Mouse (Mus musculus) thymus, adult 2 months (tissue): ENCODE measurements around the gene Ctf1. TPM values are rescaled to one million over a fixed set of nuclear protein-coding genes. Genes with fewer than 3 reads are reported as not detected.

ENCODE experiments used
- DNase-seq: peaks from one replicate; pipeline ENCODE4 v3.0.0; 2021
- H3K27ac ChIP-seq: fragments of 200-500 bp; 2 replicates; pipeline ENCODE4 v1.5.1; 2012; ENCODE audit warnings: low read length, control low read depth; ENCODE audit not compliant: control insufficient read depth, insufficient read depth
- H3K27me3 ChIP-seq: fragments of 200-500 bp; 2 replicates; pipeline ENCODE4 v1.6.1; 2012; ENCODE audit warnings: mild to moderate bottlenecking, low read length, moderate library complexity, mixed read lengths; ENCODE audit not compliant: control insufficient read depth, insufficient read depth
- H3K36me3 ChIP-seq: fragments of 200-500 bp; 2 replicates; pipeline ENCODE4 v1.6.1; 2012; ENCODE audit warnings: mild to moderate bottlenecking, low read length, moderate library complexity; ENCODE audit not compliant: control insufficient read depth, insufficient read depth
- H3K4me1 ChIP-seq: fragments of 200-500 bp; replicated peaks from 2 replicates; pipeline ENCODE4 v1.6.1; 2012; ENCODE audit warnings: low read length; ENCODE audit not compliant: control insufficient read depth, insufficient read depth
- H3K4me3 ChIP-seq: fragments of 200-500 bp; 2 replicates; pipeline ENCODE4 v1.5.1; 2012; ENCODE audit warnings: mild to moderate bottlenecking, low read length, control low read depth, moderate library complexity; ENCODE audit not compliant: control insufficient read depth, insufficient read depth
- CTCF ChIP-seq: fragments of 200-500 bp; IDR thresholded peaks from 2 replicates; pipeline ENCODE4 v1.5.1; 2012; ENCODE audit warnings: mild to moderate bottlenecking, control low read depth, low read length, moderate library complexity, borderline replicate concordance; ENCODE audit not compliant: control insufficient read depth, poor library complexity, insufficient read depth; ENCODE audit errors: extremely low read depth
- POLR2A ChIP-seq: fragments of 200-500 bp; IDR thresholded peaks from 2 replicates; pipeline ENCODE4 v1.6.1; 2012; ENCODE audit warnings: mild to moderate bottlenecking, low read length, control low read depth, moderate library complexity; ENCODE audit not compliant: control insufficient read depth, poor library complexity, insufficient read depth; ENCODE audit errors: extremely low read depth
- WGBS: fragments of 180-500 bp; shearing (Covaris S2); methylation state at CpG from one replicate; pipeline ENCODE4 v1.1.7; 2018; 5-methylcytosine and 5-hydroxymethylcytosine counted together
- polyA plus RNA-seq: library from polyadenylated mRNA; depleted of rRNA; stranded (reverse); fragments of >200 nt; gene quantifications from 2 replicates; pipeline ENCODE4 v1.2.3, GENCODE M21; 2012

Ctf1 gene
- polyA plus RNA-seq, 1 experiment, result 15.8 TPM

DNA sequence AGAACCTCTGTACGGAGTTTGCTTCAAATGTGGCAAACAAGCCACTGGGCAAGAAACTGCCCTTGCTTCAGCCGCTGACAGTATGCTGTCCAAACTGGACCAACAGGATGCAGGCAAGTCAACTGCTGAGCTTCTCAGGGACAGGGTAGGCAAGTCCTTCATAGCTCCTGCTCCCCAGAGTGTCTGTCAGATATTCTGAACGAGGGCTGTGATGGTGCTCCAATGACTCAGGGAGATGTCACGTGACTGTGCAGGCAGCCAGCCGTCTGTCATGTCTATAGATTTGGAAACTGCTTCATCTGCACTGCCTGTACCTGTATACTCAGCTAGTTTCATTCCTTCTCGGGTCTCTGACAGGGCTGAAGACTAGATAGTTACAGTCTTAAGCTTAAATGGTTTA, 13.6 kb upstream of the Ctf1 start:
- H3K4me3 ChIP-seq, result no peak overlapping the region
- no peak overlapping the region for H3K27ac ChIP-seq
- WGBS, result 90% methylated on average over 6 of the region's 6 CpGs
- no peaks in the 10 kb centered on the region for H3K4me1 ChIP-seq
- no peak for TF ChIP-seq POLR2A
- TF ChIP-seq CTCF, result no peak
- H3K27me3 ChIP-seq, result no peaks in the 10 kb centered on the region
- H3K36me3 ChIP-seq, result no peaks in the 10 kb centered on the region
- no peak for DNase-seq

DNA sequence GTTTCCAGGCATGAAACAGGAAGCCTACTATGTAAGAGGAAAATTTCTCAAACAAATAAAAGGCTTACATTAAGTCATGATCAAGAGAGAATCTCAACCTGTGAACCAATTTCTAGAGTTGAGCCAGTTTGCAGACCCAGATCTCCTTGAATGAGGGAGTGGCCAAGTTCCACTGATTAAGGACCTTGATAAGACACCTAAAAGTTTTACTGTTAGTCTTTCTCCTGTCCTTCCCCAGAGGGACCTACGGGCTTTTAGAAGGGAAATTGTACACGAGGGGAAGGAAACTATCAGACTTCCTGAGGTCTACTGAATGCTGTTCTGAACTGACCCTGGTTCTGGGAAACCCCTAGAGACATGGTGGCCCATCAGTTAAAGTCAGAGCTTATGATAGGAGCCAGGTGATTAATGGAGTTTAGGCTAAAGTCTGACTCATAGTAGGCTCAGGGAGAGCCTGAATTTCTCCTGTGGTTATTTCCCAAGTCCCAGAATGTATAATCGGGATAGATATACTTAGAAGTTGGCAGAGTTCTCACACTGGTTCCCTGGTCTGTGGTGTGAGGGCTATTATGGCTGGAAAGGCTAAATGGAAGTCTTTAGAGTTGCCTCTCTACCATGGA, 11.7 kb upstream of the Ctf1 start:
- Histone ChIP-seq H3K4me3 (no peak overlapping the region), H3K4me1 (no peaks in the 10 kb centered on the region; the same call in 1 of the 2 replicates), H3K27ac (no peak overlapping the region), H3K36me3 (no peaks in the 10 kb centered on the region), H3K27me3 (no peaks in the 10 kb centered on the region)
- TF ChIP-seq CTCF (no peak), POLR2A (no peak)
- 52% methylated on average over 3 of the region's 3 CpGs for whole genome bisulfite sequencing
- DNase-seq, result no peak

DNA sequence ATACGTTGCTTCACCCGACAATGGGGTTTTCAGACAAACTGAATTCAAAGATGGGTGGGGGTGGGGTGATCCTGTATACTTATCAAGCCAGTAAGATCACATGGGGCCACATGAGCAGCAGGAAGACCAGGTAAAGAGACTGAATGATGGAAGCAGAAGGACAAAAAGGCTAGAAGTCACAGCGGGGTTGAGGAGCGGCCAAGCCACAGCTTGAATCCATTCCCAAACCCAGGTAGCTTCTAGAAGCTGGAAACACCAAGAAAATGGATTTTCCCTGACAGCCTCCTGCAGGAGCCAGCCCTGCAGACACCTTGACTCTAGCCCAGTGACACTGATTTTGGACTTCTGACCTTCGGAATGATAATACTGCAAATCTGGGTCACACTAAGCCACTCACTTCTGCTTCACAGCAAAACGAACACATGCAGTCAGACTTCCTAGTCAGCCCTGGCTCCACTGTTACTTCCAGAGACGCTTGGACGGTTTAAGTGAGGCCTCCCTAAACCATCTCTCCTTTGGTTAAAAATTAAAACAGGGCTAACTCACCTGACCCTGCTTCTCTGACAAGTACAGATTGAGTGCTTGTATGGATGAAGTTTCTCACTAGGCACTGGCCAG, 8.9 kb upstream of the Ctf1 start:
- 97% methylated on average over 8 of the region's 8 CpGs for WGBS
- TF ChIP-seq CTCF, result no peak
- TF ChIP-seq POLR2A, result no peak
- H3K27ac ChIP-seq, result no peak overlapping the region
- no peak for DNase-seq
- no peak overlapping the region for H3K4me3 ChIP-seq
- no peaks in the 10 kb centered on the region for H3K27me3 ChIP-seq
- peaks cover 12% of the 10 kb centered on the region for H3K4me1 ChIP-seq
- no peaks in the 10 kb centered on the region for H3K36me3 ChIP-seq

DNA sequence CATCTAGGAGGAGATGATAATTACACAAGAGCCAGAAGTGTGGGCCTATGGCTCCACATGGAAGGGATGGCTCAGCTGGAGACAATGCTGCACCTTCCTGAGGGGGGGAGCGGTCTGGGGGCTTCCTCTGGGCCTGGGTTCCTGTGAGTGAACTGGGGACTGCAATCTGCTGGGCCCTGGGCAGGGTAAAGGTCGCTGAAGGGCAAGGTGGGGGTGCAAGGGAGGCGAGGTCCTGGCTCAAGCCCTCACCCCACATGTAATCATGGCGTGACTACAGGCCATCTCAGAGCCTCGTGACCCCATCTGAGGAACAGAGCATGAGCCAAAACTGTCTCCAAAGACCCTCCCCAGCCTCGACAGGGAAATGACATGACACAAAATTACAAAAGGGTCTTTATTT, 7.9 kb upstream of the Ctf1 start:
- DNase-seq, result no peak
- Histone ChIP-seq H3K27ac (no peak overlapping the region), H3K27me3 (no peaks in the 10 kb centered on the region), H3K36me3 (no peaks in the 10 kb centered on the region), H3K4me1 (peaks cover 15% of the 10 kb centered on the region), H3K4me3 (no peak overlapping the region)
- TF ChIP-seq POLR2A (no peak), CTCF (no peak)
- WGBS, result 95% methylated on average over 6 of the region's 6 CpGs

DNA sequence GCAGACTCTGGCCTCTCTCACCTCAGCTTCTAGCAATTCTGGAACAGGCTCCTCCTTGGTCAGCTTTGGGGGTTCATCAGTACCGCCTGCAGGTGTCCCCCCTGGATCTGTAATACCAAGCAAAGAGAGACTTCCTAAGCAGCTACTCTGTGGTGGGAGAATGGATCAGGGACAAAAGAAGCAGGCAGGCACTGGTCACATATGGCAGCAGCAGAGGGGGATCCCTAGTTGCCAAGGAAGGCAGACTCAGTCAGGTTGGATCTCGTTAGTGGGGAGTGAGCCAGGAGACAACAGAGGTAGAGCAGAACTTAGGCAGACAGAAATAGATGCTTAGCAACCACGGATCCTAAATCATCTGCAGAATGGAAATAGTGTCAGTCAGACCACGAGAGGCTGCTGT, 6.8 kb upstream of the Ctf1 start:
- 73% methylated on average over 4 of the region's 4 CpGs for WGBS
- no peak for TF ChIP-seq CTCF
- no peak for TF ChIP-seq POLR2A
- H3K27me3 ChIP-seq, result no peaks in the 10 kb centered on the region
- H3K36me3 ChIP-seq, result no peaks in the 10 kb centered on the region
- DNase-seq, result no peak
- H3K4me3 ChIP-seq, result no peak overlapping the region
- H3K4me1 ChIP-seq, result peaks cover 15% of the 10 kb centered on the region
- no peak overlapping the region for H3K27ac ChIP-seq

DNA sequence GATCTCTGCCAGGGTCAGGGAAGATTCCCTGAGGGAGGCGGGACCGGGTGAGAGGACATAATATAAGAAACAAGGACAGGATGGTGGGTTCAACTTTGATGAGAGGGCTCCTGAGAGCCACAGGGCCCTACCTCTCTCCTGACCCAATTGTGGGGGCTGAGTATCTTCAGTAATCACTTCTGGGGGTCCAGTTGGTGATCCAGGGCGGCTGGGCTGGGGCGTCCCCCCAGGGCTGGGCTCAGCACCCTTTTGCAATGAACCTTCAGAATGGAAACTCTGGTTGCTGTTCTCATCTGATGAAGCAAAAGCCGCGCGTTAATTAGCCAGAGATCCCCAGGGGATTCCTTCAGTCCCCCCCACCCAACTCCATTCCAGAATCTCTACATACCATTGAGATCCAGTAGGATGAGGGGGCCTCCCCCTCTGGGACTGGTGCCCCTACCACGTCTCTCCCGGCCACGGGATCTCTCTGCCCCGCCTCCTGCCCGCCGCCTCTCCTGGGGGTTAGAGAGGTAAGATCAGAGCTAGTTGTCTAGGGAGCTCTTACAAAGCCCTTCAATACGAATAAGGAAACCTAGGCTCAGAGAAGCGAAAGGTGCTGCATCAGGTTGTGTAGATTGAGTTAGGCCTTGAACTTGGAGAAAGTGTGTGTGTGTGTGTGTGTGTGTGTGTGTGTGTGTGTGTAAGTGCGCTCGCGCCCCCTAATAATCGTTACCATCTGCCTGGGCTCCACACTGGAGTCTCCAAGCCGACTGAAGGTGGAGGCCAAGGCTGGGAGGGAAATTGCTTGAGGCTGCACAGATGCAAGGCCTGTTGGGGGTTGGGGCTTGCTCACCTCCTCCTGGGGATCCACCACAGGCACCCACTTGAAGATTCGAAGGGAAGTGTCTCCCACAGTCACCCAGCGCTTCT, 5.2 kb upstream of the Ctf1 start:
- peak overlapping the region; percentile 72 for H3K27ac ChIP-seq
- no peaks in the 10 kb centered on the region for H3K36me3 ChIP-seq
- no peaks in the 10 kb centered on the region for H3K27me3 ChIP-seq
- H3K4me1 ChIP-seq, result peaks cover 16% of the 10 kb centered on the region
- 11% methylated on average over 22 of the region's 22 CpGs for WGBS
- peak; percentile 47 for DNase-seq
- peak overlapping the region; percentile 65 for H3K4me3 ChIP-seq
- TF ChIP-seq CTCF, result no peak
